Mouse (Mus musculus) bone marrow macrophage, adult 2 months (primary cell): ENCODE data around the gene Ppme1.

Source experiments
- CTCF ChIP-seq: IDR thresholded peaks from 2 replicates; pipeline ENCODE4 v1.5.1; 2012; ENCODE audit warnings: low read depth, mild to moderate bottlenecking, low read length, moderate library complexity
- POLR2A ChIP-seq: IDR thresholded peaks from 2 replicates; pipeline ENCODE4 v1.6.1; 2012; ENCODE audit warnings: mild to moderate bottlenecking, low read depth, low read length, borderline replicate concordance

- TF ChIP-seq POLR2A (no peak), CTCF (no peak)
Measured at GRCm38 (mm10) chr7:100402715-100403114, 30.6 kb upstream of the Ppme1 start.
